Mouse (Mus musculus): ENCODE data around the gene Gm13697. TPM values are rescaled to one million over a fixed set of nuclear protein-coding genes. Genes with fewer than 3 reads are reported as not detected.
"Not testable (repeated sequence)": the region's sequence is repeated elsewhere in the genome, so short reads cannot be mapped to it uniquely, and the experiment has no call there.

Gene Gm13697
- polyA plus RNA-seq, 1 experiment from 2014 or later, result not detected

DNA sequence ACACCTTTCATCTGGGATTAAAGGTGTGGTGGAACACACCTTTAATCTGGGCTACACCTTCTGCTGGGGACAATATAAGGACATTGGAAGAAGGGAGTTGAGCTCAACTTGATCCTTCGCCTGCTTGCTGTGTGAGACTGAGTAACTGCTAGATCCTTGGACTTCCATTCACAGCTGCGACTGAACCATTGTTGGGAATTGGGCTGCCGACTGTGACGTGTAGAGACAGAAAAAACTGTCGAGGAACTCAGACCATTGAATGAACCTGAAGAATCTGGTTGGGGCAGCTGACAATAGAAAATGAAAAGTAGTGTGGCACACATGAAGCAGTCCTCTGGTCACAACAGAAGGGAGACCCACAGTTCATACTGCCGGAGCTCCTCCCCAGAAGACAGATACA, 5.7 kb downstream of the Gm13697 start, which contains the start of gene Gm13691:
TSS of gene Gm13691 (plus strand) at position 301 of the 400 bp plus-strand sequence.
- not testable (repeated sequence) for H3K9me3 ChIP-seq (replicated peaks; ENCODE audit: control insufficient read depth, low read length); H3K27ac ChIP-seq (ENCODE audit: low read length); H3K4me3 ChIP-seq (ENCODE audit: low read length); H3K36me3 ChIP-seq (ENCODE audit: control insufficient read depth, insufficient read depth); H3K4me1 ChIP-seq (ENCODE audit: control insufficient read depth, insufficient read depth, low read length); H3K4me2 ChIP-seq (ENCODE audit: low read depth, low read length); H3K9ac ChIP-seq (ENCODE audit: low read length); ATAC-seq (replicated peaks; ENCODE audit: extremely low read depth, insufficient read depth, low FRiP score); H3K27me3 ChIP-seq (ENCODE audit: control insufficient read depth, insufficient read depth, low read length)
- WGBS, result no CpG with 5 or more reads among the region's 6 CpGs

DNA sequence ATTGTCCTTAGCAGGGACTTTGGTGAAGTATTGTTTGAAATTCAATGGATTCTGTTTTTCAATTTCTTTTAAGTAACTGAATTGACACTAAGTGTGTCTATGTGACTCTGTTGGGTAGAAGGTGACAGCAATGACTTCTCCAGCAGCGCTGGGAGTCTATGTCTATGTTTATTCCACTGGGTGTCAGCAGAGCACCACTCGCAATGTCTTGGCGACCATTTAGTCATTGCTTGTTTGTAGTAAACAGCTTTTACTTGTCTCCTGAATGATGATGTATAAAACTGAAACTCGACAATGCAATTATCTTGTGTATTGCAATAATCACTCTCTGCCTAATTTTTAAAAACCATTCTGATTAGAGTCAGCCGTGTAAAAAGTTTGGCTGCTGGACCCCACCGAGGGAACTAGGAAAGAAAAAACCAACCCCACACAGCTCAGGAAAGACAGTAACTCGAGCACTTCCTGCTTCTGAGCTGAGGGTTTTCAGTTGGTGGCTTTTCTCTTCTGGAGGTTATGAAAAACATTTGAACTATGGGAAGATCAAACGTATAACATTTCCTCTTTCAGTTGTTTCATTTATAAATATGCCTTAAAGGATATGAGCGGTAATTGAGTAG, 9.2 kb downstream of the Gm13697 start:
- not testable (repeated sequence) for H3K9ac ChIP-seq (ENCODE audit: low read length); H3K4me1 ChIP-seq (ENCODE audit: control insufficient read depth, insufficient read depth, low read length); H3K27me3 ChIP-seq (ENCODE audit: control insufficient read depth, insufficient read depth, low read length); H3K36me3 ChIP-seq (ENCODE audit: control insufficient read depth, insufficient read depth); H3K9me3 ChIP-seq (replicated peaks; ENCODE audit: control insufficient read depth, low read length)
- 31% methylated on average over 7 of the region's 9 CpGs for WGBS
- peak; percentile 80; the same call in 1 of the 2 replicates for ATAC-seq (replicated peaks; ENCODE audit: extremely low read depth, insufficient read depth, low FRiP score)
- Histone ChIP-seq H3K4me2 (ENCODE audit: low read depth, low read length) (peak overlapping the region; percentile 44), H3K27ac (ENCODE audit: low read length) (peak overlapping the region; percentile 18; the same call in 1 of the 2 replicates), H3K4me3 (ENCODE audit: low read length) (0 out of 2 replicates have a peak overlapping the region, but pooled peaks have one; percentile 14)

DNA sequence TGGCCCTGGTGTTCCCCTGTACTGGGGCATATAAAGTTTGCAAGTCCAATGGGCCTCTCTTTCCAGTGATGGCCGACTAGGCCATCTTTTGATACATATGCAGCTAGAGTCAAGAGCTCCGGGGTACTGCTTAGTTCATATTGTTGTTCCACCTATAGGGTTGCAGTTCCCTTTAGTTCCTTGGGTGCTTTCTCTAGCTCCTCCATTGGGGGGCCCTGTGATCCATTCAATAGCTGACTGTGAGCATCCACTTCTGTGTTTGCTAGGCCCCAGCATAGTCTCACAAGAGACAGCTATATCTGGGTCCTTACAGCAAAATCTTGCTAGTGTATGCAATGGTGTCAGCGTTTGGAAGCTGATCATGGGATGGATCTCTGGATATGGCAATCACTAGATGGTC, 10.0 kb downstream of the Gm13697 start:
- ATAC-seq (replicated peaks; ENCODE audit: extremely low read depth, insufficient read depth, low FRiP score); H3K36me3 ChIP-seq (ENCODE audit: control insufficient read depth, insufficient read depth); H3K4me3 ChIP-seq (ENCODE audit: low read length); H3K9ac ChIP-seq (ENCODE audit: low read length); H3K9me3 ChIP-seq (replicated peaks; ENCODE audit: control insufficient read depth, low read length); H3K27me3 ChIP-seq (ENCODE audit: control insufficient read depth, insufficient read depth, low read length); H3K4me2 ChIP-seq (ENCODE audit: low read depth, low read length); H3K4me1 ChIP-seq (ENCODE audit: control insufficient read depth, insufficient read depth, low read length); H3K27ac ChIP-seq (ENCODE audit: low read length): not testable (repeated sequence)
- WGBS, result no CpG with 5 or more reads among the region's 3 CpGs

DNA sequence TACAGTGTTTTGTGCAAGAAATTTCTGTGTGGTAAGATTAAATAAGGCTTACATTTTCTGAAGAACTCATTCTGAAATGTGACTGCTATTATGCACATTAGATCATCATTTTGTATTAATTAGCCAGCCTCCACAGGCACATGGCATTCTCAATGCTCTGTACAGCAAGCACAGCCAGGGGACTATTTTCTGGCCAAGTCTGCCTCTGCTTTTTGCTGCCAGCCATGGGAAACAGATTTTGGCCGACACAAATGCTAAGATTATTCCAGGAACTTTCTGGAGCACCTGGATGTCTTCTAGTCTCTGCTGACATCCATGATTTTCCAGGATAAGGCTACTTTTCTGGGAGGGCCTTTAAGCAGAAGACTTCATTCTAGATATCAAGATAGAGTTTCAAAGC, 24.4 kb downstream of the Gm13697 start:
- no peak for ATAC-seq (replicated peaks; ENCODE audit: extremely low read depth, insufficient read depth, low FRiP score)
- no peaks in the 10 kb centered on the region for H3K9me3 ChIP-seq (replicated peaks; ENCODE audit: control insufficient read depth, low read length)
- no peaks in the 10 kb centered on the region for H3K27me3 ChIP-seq (ENCODE audit: control insufficient read depth, insufficient read depth, low read length)
- no peak overlapping the region for H3K4me3 ChIP-seq (ENCODE audit: low read length)
- H3K9ac ChIP-seq (ENCODE audit: low read length), result no peak overlapping the region
- no peak overlapping the region for H3K4me2 ChIP-seq (ENCODE audit: low read depth, low read length)
- whole genome bisulfite sequencing, result 29% methylated on average over 1 of the region's 1 CpGs
- H3K27ac ChIP-seq (ENCODE audit: low read length), result no peak overlapping the region
- H3K4me1 ChIP-seq (ENCODE audit: control insufficient read depth, insufficient read depth, low read length), result no peaks in the 10 kb centered on the region
- no peaks in the 10 kb centered on the region for H3K36me3 ChIP-seq (ENCODE audit: control insufficient read depth, insufficient read depth)

DNA sequence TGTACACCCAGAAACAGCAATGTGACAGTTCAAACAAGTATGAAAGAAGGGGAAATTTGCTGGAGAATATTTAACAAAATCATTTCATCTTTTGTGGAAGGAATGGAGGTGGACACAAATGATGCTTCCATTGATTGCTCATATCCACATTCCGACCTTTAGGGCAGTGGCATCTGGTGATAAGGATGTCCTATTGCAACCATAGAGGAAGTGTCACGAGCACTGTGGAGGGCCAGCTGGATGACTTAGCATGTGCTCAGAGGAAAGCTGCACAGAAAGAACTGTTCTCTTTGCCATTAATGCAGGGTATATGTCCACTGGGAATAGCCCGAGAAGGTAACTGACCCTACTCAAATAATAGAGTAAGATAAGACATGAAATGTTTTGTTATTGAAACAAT, 25.3 kb downstream of the Gm13697 start:
- Histone ChIP-seq H3K9me3 (replicated peaks; ENCODE audit: control insufficient read depth, low read length) (no peaks in the 10 kb centered on the region), H3K27ac (ENCODE audit: low read length) (no peak overlapping the region), H3K4me3 (ENCODE audit: low read length) (no peak overlapping the region), H3K4me2 (ENCODE audit: low read depth, low read length) (no peak overlapping the region), H3K4me1 (ENCODE audit: control insufficient read depth, insufficient read depth, low read length) (no peaks in the 10 kb centered on the region), H3K36me3 (ENCODE audit: control insufficient read depth, insufficient read depth) (no peaks in the 10 kb centered on the region), H3K9ac (ENCODE audit: low read length) (no peak overlapping the region), H3K27me3 (ENCODE audit: control insufficient read depth, insufficient read depth, low read length) (no peaks in the 10 kb centered on the region)
- ATAC-seq (replicated peaks; ENCODE audit: extremely low read depth, insufficient read depth, low FRiP score), result no peak
- WGBS, result 45% methylated on average over 3 of the region's 3 CpGs

DNA sequence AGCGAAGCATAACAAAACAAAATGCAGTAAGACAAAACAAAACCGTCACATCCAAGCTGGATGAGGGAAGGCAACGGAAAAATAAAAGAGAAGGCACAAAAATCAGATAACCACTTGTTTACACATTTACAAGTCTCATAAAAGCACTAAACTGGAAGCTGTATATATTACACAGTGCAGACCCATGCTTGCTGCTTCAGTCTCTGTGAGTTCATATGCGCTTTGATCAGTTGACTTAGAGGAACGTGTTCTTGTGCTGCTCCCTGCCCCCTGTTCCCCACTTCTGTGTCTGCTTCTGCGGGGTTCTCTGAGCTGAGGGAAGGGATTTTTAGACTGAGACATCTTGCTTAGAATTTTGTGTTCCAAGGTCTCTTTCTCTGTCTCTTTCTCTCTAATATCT, 30.0 kb downstream of the Gm13697 start:
- 63% methylated on average over 6 of the region's 6 CpGs for WGBS
- ATAC-seq (replicated peaks; ENCODE audit: extremely low read depth, insufficient read depth, low FRiP score), result no peak

DNA sequence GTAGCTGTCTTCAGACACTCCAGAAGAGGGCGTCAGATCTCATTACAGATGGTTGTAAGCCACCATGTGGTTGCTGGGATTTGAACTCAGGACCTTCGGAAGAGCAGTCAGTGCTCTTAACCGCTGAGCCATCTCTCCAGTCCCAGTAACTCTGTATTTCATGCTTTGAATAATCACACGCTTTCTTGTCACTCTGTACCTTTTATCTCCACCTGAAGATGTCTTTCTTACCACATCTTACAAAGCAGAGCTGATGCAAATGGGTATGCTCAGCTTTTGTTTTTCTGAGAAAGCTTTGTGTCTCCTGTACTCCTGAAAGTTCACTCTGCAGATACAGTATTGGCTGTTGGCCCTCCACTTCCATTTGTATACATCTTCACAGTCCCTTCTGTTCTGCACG, 31.7 kb downstream of the Gm13697 start:
- not testable (repeated sequence) for H3K9ac ChIP-seq (ENCODE audit: low read length); ATAC-seq (replicated peaks; ENCODE audit: extremely low read depth, insufficient read depth, low FRiP score); H3K27ac ChIP-seq (ENCODE audit: low read length); H3K36me3 ChIP-seq (ENCODE audit: control insufficient read depth, insufficient read depth); H3K27me3 ChIP-seq (ENCODE audit: control insufficient read depth, insufficient read depth, low read length); H3K4me1 ChIP-seq (ENCODE audit: control insufficient read depth, insufficient read depth, low read length); H3K4me2 ChIP-seq (ENCODE audit: low read depth, low read length); H3K9me3 ChIP-seq (replicated peaks; ENCODE audit: control insufficient read depth, low read length); H3K4me3 ChIP-seq (ENCODE audit: low read length)
- WGBS, result 77% methylated on average over 5 of the region's 5 CpGs

More for the DNA sequence above, 30.0 kb downstream of the Gm13697 start:
- Histone ChIP-seq H3K36me3 (ENCODE audit: control insufficient read depth, insufficient read depth) (no peaks in the 10 kb centered on the region), H3K27me3 (ENCODE audit: control insufficient read depth, insufficient read depth, low read length) (no peaks in the 10 kb centered on the region), H3K4me3 (ENCODE audit: low read length) (no peak overlapping the region), H3K9ac (ENCODE audit: low read length) (no peak overlapping the region), H3K9me3 (replicated peaks; ENCODE audit: control insufficient read depth, low read length) (no peaks in the 10 kb centered on the region), H3K4me1 (ENCODE audit: control insufficient read depth, insufficient read depth, low read length) (peaks cover 10% of the 10 kb centered on the region), H3K27ac (ENCODE audit: low read length) (no peak overlapping the region), H3K4me2 (ENCODE audit: low read depth, low read length) (no peak overlapping the region)

DNA sequence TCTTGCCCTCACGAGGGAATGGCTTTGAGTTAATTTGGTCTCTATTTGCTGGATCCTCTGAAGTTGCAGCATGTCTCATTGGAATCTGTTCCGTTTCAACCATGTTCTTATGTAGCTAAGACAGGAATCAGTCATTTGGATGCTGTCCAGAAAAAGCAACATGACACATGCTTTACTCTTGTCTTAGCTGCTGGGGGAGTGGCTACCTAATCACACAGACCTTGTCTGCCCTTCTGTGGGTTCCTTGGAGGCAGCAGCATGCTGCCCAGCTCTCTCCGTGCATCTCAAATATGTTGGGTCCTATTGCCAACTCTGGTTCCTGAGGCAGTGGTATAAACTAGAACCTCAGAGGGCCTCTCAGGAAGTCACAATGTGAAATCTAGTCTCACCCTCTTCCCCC, 33.8 kb downstream of the Gm13697 start:
- Histone ChIP-seq H3K9me3 (replicated peaks; ENCODE audit: control insufficient read depth, low read length) (no peaks in the 10 kb centered on the region), H3K4me2 (ENCODE audit: low read depth, low read length) (no peak overlapping the region), H3K4me3 (ENCODE audit: low read length) (no peak overlapping the region), H3K36me3 (ENCODE audit: control insufficient read depth, insufficient read depth) (no peaks in the 10 kb centered on the region), H3K9ac (ENCODE audit: low read length) (no peak overlapping the region), H3K27ac (ENCODE audit: low read length) (no peak overlapping the region), H3K27me3 (ENCODE audit: control insufficient read depth, insufficient read depth, low read length) (no peaks in the 10 kb centered on the region), H3K4me1 (ENCODE audit: control insufficient read depth, insufficient read depth, low read length) (peaks cover 10% of the 10 kb centered on the region)
- peak; percentile 69; the same call in 1 of the 2 replicates for ATAC-seq (replicated peaks; ENCODE audit: extremely low read depth, insufficient read depth, low FRiP score)
- WGBS, result 10% methylated on average over 3 of the region's 3 CpGs

DNA sequence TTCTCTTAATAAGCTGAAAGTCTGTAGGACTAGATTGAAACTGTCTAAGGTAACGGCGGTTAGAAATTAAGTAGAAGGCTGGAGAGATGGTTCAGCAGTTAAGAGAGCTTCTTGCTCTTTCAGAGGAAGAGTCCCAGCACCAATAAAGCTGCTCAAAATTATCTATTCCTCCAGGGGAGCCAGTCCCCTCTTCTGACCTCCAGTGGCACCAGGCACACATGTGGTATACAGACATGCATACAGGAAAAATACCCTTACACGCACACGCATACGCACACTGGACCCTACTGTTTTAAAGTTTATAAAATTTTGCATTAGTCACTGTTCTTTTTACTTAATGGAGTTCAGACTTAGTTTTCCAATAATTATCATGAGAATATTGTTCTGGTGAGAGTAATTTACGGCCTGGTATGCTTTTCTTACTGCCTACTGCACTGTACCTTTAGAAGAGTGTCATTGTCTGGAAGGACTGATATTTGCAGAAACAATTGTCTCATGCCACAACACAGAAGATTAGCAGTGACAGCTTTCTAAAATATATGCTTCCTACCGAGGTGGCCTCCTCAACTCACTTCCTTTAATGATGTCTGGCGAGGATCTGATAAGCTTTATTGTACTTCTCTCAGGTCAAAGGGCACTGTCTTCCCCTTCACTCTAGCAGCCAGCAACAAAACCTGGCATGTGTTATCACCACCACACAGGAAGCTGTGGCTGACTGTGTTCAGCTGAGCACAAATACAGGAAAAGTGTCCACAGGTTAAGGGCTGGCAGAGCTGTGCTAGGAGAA, 35.2 kb downstream of the Gm13697 start:
- no peak overlapping the region for H3K4me3 ChIP-seq (ENCODE audit: low read length)
- no peak overlapping the region for H3K4me2 ChIP-seq (ENCODE audit: low read depth, low read length)
- no peaks in the 10 kb centered on the region for H3K9me3 ChIP-seq (replicated peaks; ENCODE audit: control insufficient read depth, low read length)
- no peaks in the 10 kb centered on the region for H3K27me3 ChIP-seq (ENCODE audit: control insufficient read depth, insufficient read depth, low read length)
- ATAC-seq (replicated peaks; ENCODE audit: extremely low read depth, insufficient read depth, low FRiP score), result peak; percentile 60
- 66% methylated on average over 8 of the region's 8 CpGs for WGBS
- peak overlapping the region; percentile 53; the same call in 1 of the 2 replicates for H3K27ac ChIP-seq (ENCODE audit: low read length)
- no peak overlapping the region for H3K9ac ChIP-seq (ENCODE audit: low read length)
- no peaks in the 10 kb centered on the region for H3K36me3 ChIP-seq (ENCODE audit: control insufficient read depth, insufficient read depth)
- peaks cover 10% of the 10 kb centered on the region for H3K4me1 ChIP-seq (ENCODE audit: control insufficient read depth, insufficient read depth, low read length)
